Mouse (Mus musculus) splenic B cell, adult 2 months (primary cell): Measurements from ENCODE around the gene Otx1.

ENCODE experiments used
- DNase-seq: peaks from one replicate; pipeline ENCODE4 v3.0.0-alpha.2; 2011; ENCODE audit warnings: low read depth, low spot score
- H3K27me3 ChIP-seq: 2 replicates; pipeline ENCODE4 v1.6.1; 2012; ENCODE audit warnings: mild to moderate bottlenecking, low read length, moderate library complexity, mixed read lengths; ENCODE audit not compliant: control insufficient read depth, poor library complexity, insufficient read depth, severe bottlenecking
- H3K36me3 ChIP-seq: 2 replicates; pipeline ENCODE4 v1.6.1; 2012; ENCODE audit warnings: mild to moderate bottlenecking, low read length, moderate library complexity, mixed read lengths; ENCODE audit not compliant: control insufficient read depth, poor library complexity, insufficient read depth, severe bottlenecking

The Otx1 gene

DNA sequence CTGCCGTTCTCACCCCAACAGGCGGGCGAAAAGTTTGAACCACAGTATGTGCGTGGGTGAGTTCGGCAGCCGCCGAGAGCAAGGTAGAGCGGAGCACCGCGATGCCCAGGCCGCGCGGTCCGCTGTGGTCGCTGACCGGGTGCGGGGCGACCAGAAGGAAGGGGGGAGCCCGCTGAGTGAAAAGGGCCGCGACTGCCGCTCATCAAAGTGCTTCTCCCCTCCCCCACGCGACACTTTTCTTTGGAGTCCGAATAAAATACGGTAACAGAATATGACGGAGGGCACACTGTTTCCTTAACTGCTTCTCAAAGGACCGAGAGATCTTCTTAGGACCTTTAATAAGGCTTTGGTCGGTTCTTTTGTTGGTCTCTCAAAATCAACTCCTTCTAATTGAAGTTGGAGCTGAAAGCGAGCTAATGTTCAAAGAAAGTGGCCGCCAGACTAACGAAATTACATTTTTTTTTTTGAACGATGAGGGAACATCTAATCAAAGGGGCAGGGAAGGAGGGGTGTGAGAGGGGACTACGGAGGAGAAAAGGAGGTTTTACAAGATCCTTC is at the start of gene Otx1:
Gene Otx1 (minus strand): TSS at position 115 of the 558 bp plus-strand sequence.
- H3K36me3 ChIP-seq = no peaks in the 10 kb centered on the region
- peak; percentile 33 for DNase-seq
- H3K27me3 ChIP-seq = peaks cover 8% of the 10 kb centered on the region

DNA sequence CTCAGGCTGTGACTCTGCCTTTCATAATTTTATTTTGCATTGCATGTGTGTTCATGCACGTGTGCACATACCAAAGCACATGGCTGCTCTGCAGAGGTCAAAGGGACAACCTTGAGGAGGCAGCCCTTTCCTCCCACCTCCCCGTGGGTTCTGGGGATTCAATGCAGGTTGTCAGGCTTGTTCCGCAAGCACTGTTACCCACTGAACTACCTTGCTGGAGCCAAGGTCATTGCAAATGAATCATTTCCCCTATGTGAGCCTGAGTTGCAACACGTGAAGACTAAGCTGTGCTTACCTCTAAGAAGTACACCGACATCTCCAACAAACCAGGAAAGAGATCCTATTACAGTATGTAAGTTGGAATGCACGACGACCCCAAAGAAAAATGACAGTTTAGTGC is 48.2 kb upstream of the Otx1 start:
- H3K36me3 ChIP-seq = no peaks in the 10 kb centered on the region
- no peak for DNase-seq
- H3K27me3 ChIP-seq = no peaks in the 10 kb centered on the region

DNA sequence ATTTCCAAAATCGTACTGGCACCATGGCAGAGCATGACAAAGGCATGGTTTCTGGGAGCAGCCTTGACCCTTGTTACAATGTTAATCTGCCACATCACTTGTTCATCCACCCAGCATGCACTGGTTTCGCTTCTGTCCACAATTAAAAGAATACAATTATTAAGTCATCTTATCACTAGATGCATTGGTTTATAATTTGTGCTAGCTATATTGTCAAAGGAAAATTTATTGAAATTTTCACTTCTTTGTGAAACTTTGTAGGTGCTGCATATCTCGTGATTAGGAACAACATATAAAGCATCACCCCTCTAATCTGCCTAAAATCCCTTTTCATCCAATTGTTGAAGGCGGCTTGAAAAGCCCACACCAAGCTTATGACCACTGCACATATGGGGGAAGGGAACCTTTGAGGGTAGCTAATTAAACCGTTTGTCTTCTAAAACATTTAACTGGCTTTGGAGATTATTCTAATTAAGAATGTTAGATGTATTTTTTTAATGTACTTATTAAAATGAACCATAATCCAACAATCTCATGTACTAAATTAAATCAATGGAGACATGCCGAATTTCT is 37.2 kb upstream of the Otx1 start:
- no peak for DNase-seq
- no peaks in the 10 kb centered on the region for H3K27me3 ChIP-seq
- no peaks in the 10 kb centered on the region for H3K36me3 ChIP-seq

DNA sequence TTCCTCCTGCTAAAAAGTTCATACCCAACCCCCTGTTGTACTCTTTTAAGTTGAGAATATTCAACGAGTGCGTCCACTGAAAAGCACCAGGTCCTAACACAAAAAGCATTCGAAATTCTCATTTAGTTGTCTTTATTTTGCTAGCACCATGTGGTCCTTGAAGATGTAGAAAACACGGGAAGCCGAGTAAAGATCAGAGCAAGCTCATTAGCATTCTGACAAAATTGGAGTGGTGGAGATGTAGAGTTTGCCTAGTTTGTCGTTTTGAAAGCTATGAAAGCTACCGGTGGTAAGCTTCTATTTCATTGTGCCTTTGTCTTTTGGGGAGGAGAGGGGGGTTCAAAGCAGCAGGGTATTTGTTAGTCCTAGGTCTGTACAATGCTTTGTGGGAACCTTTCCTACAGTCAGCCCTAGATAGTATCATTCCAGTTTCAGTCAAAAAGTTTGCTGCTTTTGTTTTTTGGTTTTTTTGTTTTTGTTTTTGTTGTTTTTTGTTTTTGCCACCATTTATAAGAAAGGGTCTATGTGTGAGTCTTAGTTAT is 31.9 kb upstream of the Otx1 start:
- no peaks in the 10 kb centered on the region for H3K27me3 ChIP-seq
- H3K36me3 ChIP-seq = no peaks in the 10 kb centered on the region
- no peak for DNase-seq

DNA sequence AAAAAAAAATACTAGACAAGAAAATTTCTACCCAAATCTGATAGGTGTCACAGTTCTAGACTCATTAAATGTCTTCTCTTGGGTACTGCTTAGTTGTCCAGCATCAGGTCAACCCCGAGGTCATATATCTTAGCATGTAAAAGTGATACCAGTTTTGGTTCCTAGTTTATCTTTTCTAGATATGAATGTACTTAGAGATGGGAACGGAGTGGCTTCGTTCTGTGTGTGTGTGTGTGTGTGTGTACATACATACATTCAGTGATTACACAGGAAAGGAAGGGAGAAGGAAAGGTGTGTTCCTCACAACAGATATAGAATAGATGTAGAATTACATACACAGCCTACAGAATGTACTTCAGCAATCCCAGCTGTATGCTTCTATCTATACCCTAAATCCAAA is 30.9 kb upstream of the Otx1 start:
- Histone ChIP-seq H3K36me3 (no peaks in the 10 kb centered on the region), H3K27me3 (no peaks in the 10 kb centered on the region)
- no peak for DNase-seq

DNA sequence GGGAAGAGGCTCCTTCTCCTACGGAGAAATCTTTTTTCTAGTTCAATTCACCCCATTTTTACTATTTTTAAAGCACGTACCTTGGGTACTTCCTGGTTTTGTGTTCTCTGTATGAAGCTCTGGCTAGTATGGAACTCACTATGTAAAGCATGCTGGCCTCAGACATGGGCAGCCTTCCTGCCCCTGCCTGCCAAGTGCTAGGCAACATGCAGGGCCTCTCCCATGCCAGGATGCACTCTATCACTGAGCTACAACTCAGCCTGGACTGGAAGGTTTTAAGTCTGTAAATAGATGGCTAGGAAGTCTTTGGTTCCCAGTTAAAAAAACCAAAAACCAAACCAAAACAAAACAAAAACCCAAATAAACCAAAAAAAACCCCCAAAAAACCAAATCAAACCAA is 17.9 kb upstream of the Otx1 start:
- Histone ChIP-seq H3K36me3 (no peaks in the 10 kb centered on the region), H3K27me3 (no peaks in the 10 kb centered on the region)
- no peak for DNase-seq

DNA sequence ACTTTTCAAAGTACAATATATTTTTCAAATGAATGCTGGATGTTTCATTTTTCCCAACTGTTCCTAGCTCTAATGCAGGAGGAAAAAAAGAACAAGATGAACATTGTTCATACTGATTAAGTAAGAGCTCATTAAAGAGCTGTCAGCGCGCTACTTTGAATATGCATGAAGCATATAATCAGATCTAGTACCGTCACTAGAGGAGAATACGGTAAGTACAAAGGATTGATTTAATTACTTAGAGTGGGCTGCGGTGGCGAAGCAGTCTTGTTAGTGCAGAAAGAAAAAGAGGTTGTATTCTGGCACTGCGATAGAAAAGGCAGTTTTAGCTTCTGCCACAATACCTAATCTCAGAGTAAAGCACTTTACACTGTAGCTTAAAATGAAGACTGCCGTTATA is 14.7 kb upstream of the Otx1 start:
- Histone ChIP-seq H3K36me3 (no peaks in the 10 kb centered on the region), H3K27me3 (no peaks in the 10 kb centered on the region)
- DNase-seq = no peak

DNA sequence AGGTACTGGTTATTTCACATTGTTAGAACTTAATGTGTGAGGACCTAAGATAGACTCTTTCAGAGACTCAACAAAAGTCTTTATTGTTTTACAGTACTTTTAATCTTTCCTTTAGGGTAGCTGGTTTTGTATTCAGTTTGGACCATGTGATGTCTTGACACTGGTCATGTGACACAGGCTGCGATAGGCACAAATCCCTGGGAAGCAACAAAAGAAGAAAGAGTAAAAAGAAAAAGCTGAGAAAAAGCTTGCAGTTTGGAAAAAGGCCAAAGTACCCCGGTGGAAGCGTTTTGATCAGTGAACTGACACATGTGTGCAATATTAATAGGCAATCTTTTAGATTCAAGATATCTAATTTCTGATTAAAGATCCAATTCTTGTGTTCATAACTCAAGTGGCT is 13.6 kb upstream of the Otx1 start:
- no peak for DNase-seq
- Histone ChIP-seq H3K36me3 (no peaks in the 10 kb centered on the region), H3K27me3 (no peaks in the 10 kb centered on the region)

DNA sequence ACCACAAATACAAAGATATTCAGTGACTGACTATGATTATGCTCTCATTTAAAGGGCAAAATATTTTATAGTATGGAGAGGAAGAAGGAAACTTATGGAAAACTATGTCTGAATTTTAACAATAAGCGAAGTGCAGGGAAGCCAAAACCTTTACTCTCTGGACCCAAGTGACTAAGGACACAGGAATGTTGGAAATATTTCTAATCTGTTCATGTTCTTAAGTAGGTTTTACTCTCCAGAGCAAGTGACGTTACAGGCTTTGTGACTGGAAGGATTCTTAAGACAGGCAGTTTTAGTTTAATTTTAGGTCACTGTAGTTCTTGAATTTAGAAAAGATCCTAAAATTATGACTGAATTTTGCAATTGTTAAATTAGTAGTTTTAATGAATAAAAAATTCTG is 6.1 kb upstream of the Otx1 start:
- DNase-seq = no peak
- no peaks in the 10 kb centered on the region for H3K36me3 ChIP-seq
- H3K27me3 ChIP-seq = peaks cover 5% of the 10 kb centered on the region

DNA sequence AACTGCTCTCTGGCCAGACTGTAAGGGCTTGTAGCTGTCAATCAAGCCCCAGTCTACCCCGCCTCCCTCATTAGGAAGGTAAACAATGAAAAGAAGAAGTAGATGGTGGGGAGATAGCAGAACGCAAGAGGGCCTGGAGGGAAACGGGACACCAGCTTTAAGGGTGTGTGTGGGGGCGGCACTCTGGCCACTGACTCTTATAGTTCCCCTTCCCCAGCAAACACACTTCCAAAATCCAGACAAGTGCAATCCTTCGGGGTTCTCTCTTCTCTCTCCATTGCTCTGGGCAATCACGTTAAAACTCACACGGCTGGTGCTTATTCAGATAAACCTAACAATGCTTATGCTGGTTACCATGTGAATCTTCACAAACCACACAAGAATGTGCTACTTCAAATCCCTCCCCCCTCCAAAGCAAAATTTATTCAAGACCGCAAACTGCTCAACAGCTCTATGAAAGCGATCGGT is 5.5 kb upstream of the Otx1 start:
- peak; percentile 50 for DNase-seq
- Histone ChIP-seq H3K27me3 (peaks cover 5% of the 10 kb centered on the region), H3K36me3 (no peaks in the 10 kb centered on the region)

DNA sequence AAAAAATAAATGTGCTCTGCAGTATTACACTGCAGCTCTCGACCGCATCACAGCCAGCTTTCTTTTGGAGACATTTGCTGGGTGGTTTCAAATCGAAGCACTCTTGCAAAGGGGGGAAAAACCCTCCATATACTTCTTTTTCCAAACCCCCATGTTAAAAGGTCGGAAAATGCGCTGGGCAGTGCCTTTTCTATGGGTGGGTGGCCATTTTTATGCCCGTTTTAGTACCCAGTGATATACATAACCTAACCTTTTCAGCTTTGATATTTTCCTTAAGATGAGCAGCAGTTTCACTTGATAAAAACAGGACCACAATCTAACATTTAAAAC is 5.0 kb upstream of the Otx1 start:
- no peak for DNase-seq
- Histone ChIP-seq H3K36me3 (no peaks in the 10 kb centered on the region), H3K27me3 (peaks cover 5% of the 10 kb centered on the region)

DNA sequence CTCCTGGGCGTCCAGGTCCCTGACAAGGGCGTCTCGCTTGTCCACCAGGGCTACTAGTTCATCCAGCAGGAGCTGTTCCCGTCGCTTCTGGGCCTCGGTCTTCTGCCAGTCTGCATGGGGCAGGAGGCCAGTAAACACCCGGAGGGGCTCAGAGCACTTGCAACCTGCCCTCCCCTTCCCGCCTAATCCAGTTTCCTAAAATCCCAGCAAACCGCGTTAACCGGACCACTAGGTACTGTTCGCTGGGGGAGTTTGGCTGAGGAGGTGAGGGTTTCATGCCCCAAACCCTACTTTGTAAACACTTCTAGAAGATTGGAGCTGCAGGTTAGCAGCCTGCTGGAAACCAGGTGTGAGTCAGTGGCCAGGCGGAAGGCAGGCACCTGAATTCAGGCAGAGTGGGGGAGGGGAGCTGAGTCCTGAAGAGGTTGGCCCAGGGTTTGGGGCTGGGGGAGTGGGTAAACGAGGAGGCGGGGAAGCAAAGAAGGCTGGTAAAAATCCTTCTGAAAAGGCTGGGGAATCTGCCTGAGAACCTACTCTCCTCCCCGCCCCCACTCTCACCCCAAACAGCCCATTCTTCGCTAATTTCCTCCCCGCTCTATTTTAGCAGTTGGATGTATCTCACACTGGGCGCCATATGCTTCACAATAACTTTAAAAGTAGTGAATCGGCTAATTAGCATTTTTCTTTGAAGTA is 4.5 kb upstream of the Otx1 start:
- DNase-seq = no peak
- H3K36me3 ChIP-seq = no peaks in the 10 kb centered on the region

DNA sequence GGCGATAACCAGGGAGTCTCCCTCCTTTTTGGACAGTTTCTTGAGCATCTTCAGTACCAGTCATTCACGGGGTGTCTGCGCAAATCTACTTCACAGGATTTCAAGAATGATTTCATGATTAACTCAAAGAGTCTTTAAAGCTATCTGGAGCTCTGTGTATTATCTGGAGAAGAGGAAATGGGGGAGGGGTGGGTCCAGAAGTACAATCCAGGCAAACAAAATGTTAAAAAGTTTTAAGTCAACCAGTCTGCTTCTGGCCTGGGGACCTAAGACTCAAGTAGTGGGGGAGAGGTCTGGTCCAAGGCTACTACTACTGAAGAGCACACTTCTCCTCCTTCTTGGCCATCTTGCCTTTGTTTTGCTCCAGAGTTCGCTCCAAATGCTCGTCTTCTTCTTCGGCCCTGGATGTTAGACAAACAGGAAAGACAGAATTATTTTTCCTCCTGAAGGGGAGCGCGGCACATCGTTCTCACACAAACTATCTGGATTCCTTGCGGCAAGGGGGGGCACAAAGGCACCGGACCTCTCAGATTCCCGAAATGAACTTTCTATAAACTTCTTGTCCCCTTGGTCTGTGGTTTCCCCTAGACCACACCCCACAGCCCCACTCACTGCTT is 3.9 kb upstream of the Otx1 start:
- Histone ChIP-seq H3K36me3 (no peaks in the 10 kb centered on the region), H3K27me3 (peaks cover 5% of the 10 kb centered on the region)
- DNase-seq = no peak

More for the DNA sequence above, 4.5 kb upstream of the Otx1 start:
- H3K27me3 ChIP-seq = peaks cover 5% of the 10 kb centered on the region

DNA sequence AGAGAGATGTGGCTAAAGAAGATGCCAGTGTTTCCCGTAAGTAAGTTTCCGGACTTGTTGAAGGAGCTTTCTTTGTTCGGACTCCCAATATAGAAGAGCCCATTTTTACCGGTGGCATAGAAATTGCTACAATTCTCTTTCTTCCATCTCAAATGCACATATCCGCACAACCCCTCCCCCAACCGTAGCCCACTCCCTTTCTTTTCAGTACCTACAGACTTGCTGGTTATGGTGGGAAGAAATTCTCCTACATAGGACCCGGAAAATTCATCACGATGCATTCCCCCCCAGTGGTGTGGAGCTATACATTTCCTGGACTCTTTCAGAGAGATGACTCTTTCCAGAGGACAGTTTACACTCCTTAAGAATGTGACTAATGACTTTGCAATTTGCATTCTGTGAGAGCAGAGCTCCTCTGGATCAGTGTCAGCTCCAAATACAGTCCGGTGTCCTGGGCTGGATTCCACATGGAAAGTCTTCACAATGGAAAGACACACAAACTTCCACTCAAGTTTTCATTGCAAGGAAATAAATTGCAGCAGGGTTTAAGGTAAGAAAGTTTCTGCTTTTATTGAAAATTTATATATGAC is 2.7 kb upstream of the Otx1 start:
- DNase-seq = no peak
- Histone ChIP-seq H3K27me3 (peaks cover 8% of the 10 kb centered on the region), H3K36me3 (no peaks in the 10 kb centered on the region)

DNA sequence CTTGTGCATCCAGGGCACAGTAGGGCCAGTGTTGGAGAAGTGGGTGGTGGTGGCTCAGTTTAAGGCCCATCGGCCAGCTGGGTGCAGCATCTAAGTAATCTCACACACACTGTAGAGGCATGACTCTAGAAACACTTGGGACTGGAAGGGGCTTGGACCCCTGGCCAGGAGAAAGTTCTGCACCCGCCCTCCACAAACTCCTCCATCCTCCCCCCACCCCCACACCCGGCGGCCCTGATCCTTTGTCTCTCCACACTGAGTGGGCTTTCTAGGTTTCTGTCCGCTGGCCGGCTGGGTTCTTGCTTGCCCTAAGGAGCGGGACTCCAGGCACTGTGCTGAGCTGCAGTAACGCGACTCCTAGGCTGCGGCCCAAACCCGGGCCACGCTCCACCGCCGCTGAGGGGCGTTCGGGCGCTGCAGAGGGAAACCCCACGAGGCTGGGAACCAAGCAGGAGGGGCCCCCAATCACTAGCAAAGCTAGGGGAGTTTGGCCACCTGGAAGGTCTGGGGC is 1.7 kb upstream of the Otx1 start:
- Histone ChIP-seq H3K36me3 (no peaks in the 10 kb centered on the region), H3K27me3 (peaks cover 8% of the 10 kb centered on the region)
- DNase-seq = peak; percentile 14
